Mouse (Mus musculus): ENCODE measurements at regions not wholly inside any gene's neighbourhood (a gene's known extent, or its start where the extent isn't known, plus 50 kb on each side); places are given as distances from the start of the nearest gene placed in this dataset.

DNA sequence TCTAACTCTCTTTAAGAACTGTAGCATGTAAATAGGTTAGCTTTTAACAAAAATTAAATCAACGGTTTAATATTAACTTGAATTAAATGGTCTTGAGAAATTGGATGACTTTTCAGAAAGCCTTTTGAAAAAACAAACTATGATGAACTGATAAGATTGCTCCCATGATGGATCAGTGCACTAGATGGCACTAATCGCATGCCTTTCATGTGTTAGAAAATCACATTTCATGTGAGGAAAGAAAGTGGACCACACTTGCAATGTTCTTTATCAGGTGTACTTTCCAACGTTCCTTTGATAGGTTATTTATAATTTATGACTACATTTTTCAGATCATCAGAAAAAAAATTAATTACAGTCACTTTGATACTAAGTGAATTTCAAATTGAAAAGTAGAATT, 1003.2 kb upstream of the 4930412O13Rik start:
- no peak overlapping the region for H3K4me3 ChIP-seq (ENCODE audit: insufficient read depth, low read depth, low read length)
- no peaks in the 10 kb centered on the region for H3K27me3 ChIP-seq (replicated peaks; ENCODE audit: control insufficient read depth, insufficient read depth, low read length)
- no peak for DNase-seq
- H3K27ac ChIP-seq (ENCODE audit: insufficient read depth, low read depth, low read length): no peak overlapping the region
- TF ChIP-seq CTCF (conservative IDR thresholded peaks at IDR 0.05; ENCODE audit: insufficient read depth, insufficient read length, low read depth, low read length): no peak
- H3K4me1 ChIP-seq (ENCODE audit: control insufficient read depth, insufficient read depth, low read length): no peaks in the 10 kb centered on the region
- no peaks in the 10 kb centered on the region for H3K36me3 ChIP-seq (ENCODE audit: control insufficient read depth, insufficient read depth, low read length)
- 47% methylated on average over 3 of the region's 3 CpGs for WGBS

DNA sequence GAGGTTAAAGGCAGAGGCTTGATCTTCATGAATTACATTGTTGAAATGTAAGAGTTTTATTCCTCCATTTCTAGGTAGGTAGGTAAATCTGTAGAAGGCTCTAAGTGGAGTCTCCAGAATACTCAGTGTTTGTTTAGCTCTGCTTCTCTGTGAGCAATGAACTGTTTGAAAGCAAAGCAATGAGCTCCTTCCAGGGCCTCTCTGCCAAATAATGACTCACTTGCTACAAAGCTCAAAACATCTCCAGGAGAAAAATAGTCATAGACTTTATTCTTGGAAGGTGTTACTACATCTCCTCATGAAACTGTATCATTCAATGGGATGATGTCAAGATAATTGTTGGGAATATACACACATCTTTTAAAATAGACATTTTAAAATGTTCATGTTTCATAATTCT, 968.6 kb upstream of the 4930412O13Rik start:
- no peak for TF ChIP-seq CTCF (conservative IDR thresholded peaks at IDR 0.05; ENCODE audit: insufficient read depth, insufficient read length, low read depth, low read length)
- no peak for TF ChIP-seq POLR2A (IDR thresholded peaks at IDR 0.05; ENCODE audit: low read depth, low read length)
- Histone ChIP-seq H3K4me3 (ENCODE audit: insufficient read depth, low read depth, low read length) (no peak overlapping the region), H3K4me1 (ENCODE audit: control insufficient read depth, insufficient read depth, low read length) (no peaks in the 10 kb centered on the region), H3K36me3 (ENCODE audit: control insufficient read depth, insufficient read depth, low read length) (no peaks in the 10 kb centered on the region), H3K27me3 (replicated peaks; ENCODE audit: control insufficient read depth, insufficient read depth, low read length) (no peaks in the 10 kb centered on the region), H3K27ac (ENCODE audit: insufficient read depth, low read depth, low read length) (no peak overlapping the region)
- DNase-seq: no peak

DNA sequence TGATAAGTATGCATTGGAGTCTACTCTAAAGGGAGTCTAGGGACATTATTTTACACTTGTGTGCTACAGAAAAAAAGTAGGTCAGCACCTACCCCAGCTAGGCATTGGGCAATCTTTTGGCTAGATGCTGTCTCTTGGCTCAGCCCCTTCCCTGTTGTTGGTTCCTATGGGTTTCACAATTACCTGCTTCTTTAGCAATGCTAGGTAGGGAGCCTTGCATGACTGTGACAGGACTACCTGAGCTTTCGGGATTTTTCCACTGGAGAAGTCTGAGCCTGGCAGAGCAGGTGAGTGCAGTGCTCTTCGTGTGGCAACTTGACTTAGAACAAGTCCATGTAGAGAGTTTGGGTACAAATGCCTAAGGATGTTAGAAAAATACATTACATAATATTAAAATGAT, 956.2 kb upstream of the 4930412O13Rik start:
- H3K36me3 ChIP-seq (ENCODE audit: control insufficient read depth, insufficient read depth, low read length): no peaks in the 10 kb centered on the region
- H3K27ac ChIP-seq (ENCODE audit: insufficient read depth, low read depth, low read length): no peak overlapping the region
- 79% methylated on average over 2 of the region's 2 CpGs for WGBS
- no peak for TF ChIP-seq POLR2A (IDR thresholded peaks at IDR 0.05; ENCODE audit: low read depth, low read length)
- TF ChIP-seq CTCF (conservative IDR thresholded peaks at IDR 0.05; ENCODE audit: insufficient read depth, insufficient read length, low read depth, low read length): no peak
- H3K27me3 ChIP-seq (replicated peaks; ENCODE audit: control insufficient read depth, insufficient read depth, low read length): no peaks in the 10 kb centered on the region
- H3K4me3 ChIP-seq (ENCODE audit: insufficient read depth, low read depth, low read length): no peak overlapping the region
- DNase-seq: no peak
- H3K4me1 ChIP-seq (ENCODE audit: control insufficient read depth, insufficient read depth, low read length): no peaks in the 10 kb centered on the region

DNA sequence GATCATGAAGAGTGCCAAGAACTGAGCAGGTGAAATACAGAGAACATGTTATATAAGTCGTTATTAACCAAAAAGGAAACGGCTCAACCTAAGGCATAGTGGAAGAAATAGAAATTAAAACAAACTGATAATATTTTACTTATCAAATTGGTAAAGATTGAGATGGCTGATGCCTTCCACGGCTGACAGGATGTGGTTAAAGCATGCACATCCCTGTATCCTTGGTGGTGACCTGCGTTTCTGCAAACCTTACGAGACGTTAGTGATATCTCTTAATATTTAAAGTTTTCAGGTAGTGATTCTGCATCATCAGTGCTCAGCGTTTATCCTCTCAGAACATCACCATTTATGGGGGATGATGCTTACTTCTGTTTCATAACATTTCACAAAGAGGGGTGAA, 939.5 kb upstream of the 4930412O13Rik start:
- WGBS: 85% methylated on average over 7 of the region's 7 CpGs
- Histone ChIP-seq H3K36me3 (ENCODE audit: control insufficient read depth, insufficient read depth, low read length) (no peaks in the 10 kb centered on the region), H3K4me3 (ENCODE audit: insufficient read depth, low read depth, low read length) (no peak overlapping the region), H3K27me3 (replicated peaks; ENCODE audit: control insufficient read depth, insufficient read depth, low read length) (no peaks in the 10 kb centered on the region), H3K4me1 (ENCODE audit: control insufficient read depth, insufficient read depth, low read length) (no peaks in the 10 kb centered on the region), H3K27ac (ENCODE audit: insufficient read depth, low read depth, low read length) (no peak overlapping the region)
- DNase-seq: no peak
- no peak for TF ChIP-seq CTCF (conservative IDR thresholded peaks at IDR 0.05; ENCODE audit: insufficient read depth, insufficient read length, low read depth, low read length)
- TF ChIP-seq POLR2A (IDR thresholded peaks at IDR 0.05; ENCODE audit: low read depth, low read length): no peak

DNA sequence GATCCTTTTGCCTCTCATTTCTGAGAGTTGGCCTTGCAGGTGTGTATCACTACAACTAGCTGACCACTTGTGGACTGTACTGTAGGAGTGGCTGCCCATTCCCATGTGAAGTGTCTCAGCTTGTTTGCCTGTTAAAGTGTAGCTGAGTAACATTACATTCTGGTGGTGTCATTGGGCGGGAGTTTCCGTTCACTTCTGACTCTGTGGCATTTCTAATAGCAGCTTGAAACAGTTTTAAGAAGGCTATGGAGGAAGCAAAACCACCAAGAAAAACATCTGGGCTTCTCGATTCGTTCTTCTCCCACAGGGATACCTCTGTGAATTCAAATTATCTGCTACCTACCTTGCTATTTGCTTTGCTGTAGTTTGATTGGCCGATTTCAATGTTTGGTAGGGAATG, 922.1 kb upstream of the 4930412O13Rik start:
- Histone ChIP-seq H3K36me3 (ENCODE audit: control insufficient read depth, insufficient read depth, low read length) (no peaks in the 10 kb centered on the region), H3K4me1 (ENCODE audit: control insufficient read depth, insufficient read depth, low read length) (no peaks in the 10 kb centered on the region), H3K27ac (ENCODE audit: insufficient read depth, low read depth, low read length) (no peak overlapping the region), H3K27me3 (replicated peaks; ENCODE audit: control insufficient read depth, insufficient read depth, low read length) (no peaks in the 10 kb centered on the region), H3K4me3 (ENCODE audit: insufficient read depth, low read depth, low read length) (no peak overlapping the region)
- no peak for DNase-seq
- WGBS: 84% methylated on average over 5 of the region's 5 CpGs
- TF ChIP-seq POLR2A (IDR thresholded peaks at IDR 0.05; ENCODE audit: low read depth, low read length) (no peak), CTCF (conservative IDR thresholded peaks at IDR 0.05; ENCODE audit: insufficient read depth, insufficient read length, low read depth, low read length) (no peak)

DNA sequence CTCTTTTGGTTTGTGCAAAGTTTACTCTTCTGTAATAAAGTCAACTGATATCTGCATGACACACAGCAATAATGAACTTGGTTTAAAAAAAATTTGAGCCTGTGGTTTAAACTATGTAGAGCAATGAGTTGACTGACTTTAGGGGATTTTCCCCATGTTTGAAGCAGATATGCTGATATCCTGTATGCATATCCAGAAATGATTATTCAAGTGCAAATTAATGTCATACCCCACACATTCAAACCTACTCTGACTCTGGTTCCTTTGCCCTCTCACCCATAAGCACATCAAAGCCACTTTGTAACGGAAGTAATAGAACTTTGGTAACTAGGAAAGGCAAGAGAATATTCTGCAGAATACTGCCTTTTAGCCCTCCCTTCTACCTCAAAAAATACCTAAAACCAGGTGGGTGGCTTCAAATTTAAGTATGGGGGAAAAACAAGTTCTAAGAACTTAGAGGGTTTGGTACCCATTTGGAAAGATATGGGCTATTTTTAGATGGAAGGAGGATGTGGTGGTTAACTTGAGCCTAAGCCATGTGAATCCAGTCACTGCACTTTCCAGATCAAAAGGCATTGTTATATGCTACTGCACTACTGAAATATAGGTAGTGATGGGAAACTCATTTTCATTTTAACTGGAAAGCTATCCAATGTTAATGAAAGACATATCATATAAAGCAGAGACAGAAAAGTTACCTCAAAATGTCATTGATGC, 915.9 kb upstream of the 4930412O13Rik start:
- Histone ChIP-seq H3K27me3 (replicated peaks; ENCODE audit: control insufficient read depth, insufficient read depth, low read length) (no peaks in the 10 kb centered on the region), H3K27ac (ENCODE audit: insufficient read depth, low read depth, low read length) (no peak overlapping the region), H3K36me3 (ENCODE audit: control insufficient read depth, insufficient read depth, low read length) (no peaks in the 10 kb centered on the region), H3K4me1 (ENCODE audit: control insufficient read depth, insufficient read depth, low read length) (no peaks in the 10 kb centered on the region), H3K4me3 (ENCODE audit: insufficient read depth, low read depth, low read length) (no peak overlapping the region)
- WGBS: 90% methylated on average over 1 of the region's 1 CpGs
- TF ChIP-seq CTCF (conservative IDR thresholded peaks at IDR 0.05; ENCODE audit: insufficient read depth, insufficient read length, low read depth, low read length) (no peak), POLR2A (IDR thresholded peaks at IDR 0.05; ENCODE audit: low read depth, low read length) (no peak)
- DNase-seq: no peak

DNA sequence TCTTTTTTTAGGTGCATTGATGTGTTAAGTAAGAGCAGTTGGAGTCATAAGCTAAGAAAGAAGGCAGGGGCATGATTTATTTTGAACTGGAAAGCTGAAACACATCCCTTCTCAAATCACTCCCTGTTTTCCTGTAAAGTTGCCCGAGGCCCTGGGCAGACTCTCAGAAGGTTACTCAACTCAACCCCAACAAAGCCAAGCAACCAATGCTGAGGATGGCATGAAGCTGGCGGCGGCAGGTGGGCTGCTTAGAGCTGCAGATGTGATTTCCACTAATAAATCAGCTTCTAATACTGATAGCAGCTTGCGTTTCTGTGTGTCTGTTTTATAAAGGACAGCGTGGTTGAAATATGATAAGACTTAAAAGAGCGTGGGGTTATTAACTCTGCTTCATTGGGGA, 905.4 kb upstream of the 4930412O13Rik start:
- Histone ChIP-seq H3K36me3 (ENCODE audit: control insufficient read depth, insufficient read depth, low read length) (no peaks in the 10 kb centered on the region), H3K27ac (ENCODE audit: insufficient read depth, low read depth, low read length) (no peak overlapping the region), H3K4me3 (ENCODE audit: insufficient read depth, low read depth, low read length) (no peak overlapping the region), H3K27me3 (replicated peaks; ENCODE audit: control insufficient read depth, insufficient read depth, low read length) (no peaks in the 10 kb centered on the region), H3K4me1 (ENCODE audit: control insufficient read depth, insufficient read depth, low read length) (no peaks in the 10 kb centered on the region)
- no peak for DNase-seq
- no peak for TF ChIP-seq POLR2A (IDR thresholded peaks at IDR 0.05; ENCODE audit: low read depth, low read length)
- no peak for TF ChIP-seq CTCF (conservative IDR thresholded peaks at IDR 0.05; ENCODE audit: insufficient read depth, insufficient read length, low read depth, low read length)
- WGBS: 35% methylated on average over 6 of the region's 6 CpGs

Data from kidney, adult 2 months (tissue).